Mouse (Mus musculus) forebrain, embryonic 11.5 days (tissue): ENCODE data around the gene Prss57. TPM values are rescaled to one million over a fixed set of nuclear protein-coding genes. Genes with fewer than 3 reads are reported as not detected.

ENCODE experiments used
- ATAC-seq: fragments of 200-750 bp; cut with Nextera tagmentation; replicated peaks from 2 replicates; pipeline ENCODE4 v1.8.0; 2017; ENCODE audit warnings: moderate TSS enrichment; ENCODE audit not compliant: low FRiP score
- DNase-seq: peaks from one replicate; pipeline ENCODE4 v3.0.0-alpha.2; 2017; ENCODE audit warnings: low spot score
- H3K27ac ChIP-seq: fragments of 300-500 bp; sonication (generic); 2 replicates; pipeline ENCODE4 v1.5.1; 2014; ENCODE audit warnings: low read depth, low read length
- H3K27me3 ChIP-seq: fragments of 300-500 bp; sonication (generic); 2 replicates; pipeline ENCODE4 v1.6.1; 2014; ENCODE audit warnings: mild to moderate bottlenecking, low read length, mixed read lengths; ENCODE audit not compliant: control insufficient read depth, insufficient read depth
- H3K36me3 ChIP-seq: fragments of 300-500 bp; sonication (generic); 2 replicates; pipeline ENCODE4 v1.6.1; 2014; ENCODE audit warnings: mild to moderate bottlenecking, low read length, moderate library complexity, mixed read lengths; ENCODE audit not compliant: control insufficient read depth, insufficient read depth
- H3K4me1 ChIP-seq: fragments of 300-500 bp; sonication (generic); replicated peaks from 2 replicates; pipeline ENCODE4 v1.6.1; 2014; ENCODE audit warnings: low read length, mixed read lengths; ENCODE audit not compliant: control insufficient read depth, insufficient read depth
- H3K4me2 ChIP-seq: fragments of 300-500 bp; sonication (generic); 2 replicates; pipeline ENCODE4 v1.6.1; 2014; ENCODE audit warnings: low read depth, mild to moderate bottlenecking, low read length, moderate library complexity, mixed read lengths; ENCODE audit not compliant: severe bottlenecking
- H3K4me3 ChIP-seq: fragments of 300-500 bp; sonication (generic); 2 replicates; pipeline ENCODE4 v1.5.1; 2014; ENCODE audit warnings: low read depth, low read length
- H3K9ac ChIP-seq: fragments of 300-500 bp; sonication (generic); 2 replicates; pipeline ENCODE4 v1.6.1; 2014; ENCODE audit warnings: low read length
- H3K9me3 ChIP-seq: fragments of 300-500 bp; sonication (generic); 2 replicates; pipeline ENCODE4 v1.6.1; 2016; ENCODE audit warnings: low read length, mixed read lengths; ENCODE audit not compliant: control insufficient read depth
- WGBS: fragments of 180-500 bp; shearing (Covaris S2); extraction: QIAGEN DNeasy Blood & Tissue Kit; methylation state at CpG from one replicate; pipeline ENCODE4 v1.1.7; 2014; 5-methylcytosine and 5-hydroxymethylcytosine counted together
- polyA plus RNA-seq: library from polyadenylated mRNA; unstranded; fragments of >200 nt; fragmentation: Nextera tagmentation; extraction: Ambion mirVana; gene quantifications from 2 replicates; pipeline ENCODE4 v1.2.1, GENCODE M21; 2014

Prss57 gene
- polyA plus RNA-seq, 1 experiment from 2014 or later: not detected

- H3K4me2 ChIP-seq: no peak overlapping the region
- H3K4me1 ChIP-seq: no peaks in the 10 kb centered on the region
- H3K4me3 ChIP-seq: no peak overlapping the region
- H3K27me3 ChIP-seq: peaks cover 2% of the 10 kb centered on the region; the same call in 1 of the 2 replicates
- H3K9me3 ChIP-seq: peaks cover 7% of the 10 kb centered on the region; the same call in 1 of the 2 replicates
- no peak overlapping the region for H3K9ac ChIP-seq
- no peak overlapping the region for H3K27ac ChIP-seq
- DNase-seq (no peak), ATAC-seq (no peak)
- peaks cover 40% of the 10 kb centered on the region for H3K36me3 ChIP-seq
- 94% methylated on average over 14 of the region's 14 CpGs for WGBS
Observed at GRCm38 (mm10) chr10:79736706-79737105, 54.1 kb downstream of the Prss57 start.

DNA sequence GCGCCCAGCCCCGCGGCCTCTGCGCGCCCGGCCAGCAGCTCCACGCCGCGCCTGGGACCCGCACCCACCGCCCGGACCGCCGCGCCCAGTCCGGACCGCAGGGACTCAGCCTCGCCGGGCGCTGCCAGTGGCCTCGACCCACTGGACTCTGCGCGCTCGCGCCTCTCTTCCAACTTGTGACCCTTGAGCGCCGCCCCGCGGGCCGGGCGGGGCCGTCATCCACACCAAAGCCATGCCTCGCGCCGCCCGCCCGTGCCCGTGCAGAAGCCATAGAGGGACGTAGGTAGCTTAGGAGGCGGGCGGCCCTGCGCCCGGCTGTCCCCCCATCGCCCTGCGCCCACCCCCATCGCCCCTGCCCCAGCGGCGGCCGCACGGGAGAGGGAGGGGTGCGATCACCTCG, 55.4 kb downstream of the Prss57 start:
- Histone ChIP-seq H3K9me3 (peaks cover 7% of the 10 kb centered on the region; the same call in 1 of the 2 replicates), H3K9ac (no peak overlapping the region), H3K27ac (no peak overlapping the region), H3K27me3 (peaks cover 2% of the 10 kb centered on the region; the same call in 1 of the 2 replicates), H3K36me3 (peaks cover 34% of the 10 kb centered on the region), H3K4me3 (no peak overlapping the region), H3K4me2 (no peak overlapping the region), H3K4me1 (no peaks in the 10 kb centered on the region)
- 27% methylated on average over 50 of the region's 52 CpGs for WGBS
- DNase-seq: no peak
- ATAC-seq: no peak

- H3K9me3 ChIP-seq: peaks cover 2% of the 10 kb centered on the region; the same call in 1 of the 2 replicates
- H3K36me3 ChIP-seq: peaks cover 19% of the 10 kb centered on the region
- H3K4me3 ChIP-seq: no peak overlapping the region
- peaks cover 2% of the 10 kb centered on the region; the same call in 1 of the 2 replicates for H3K27me3 ChIP-seq
- H3K4me1 ChIP-seq: no peaks in the 10 kb centered on the region
- no peak overlapping the region for H3K27ac ChIP-seq
- H3K9ac ChIP-seq: no peak overlapping the region
- no peak for DNase-seq
- 96% methylated on average over 15 of the region's 15 CpGs for WGBS
- H3K4me2 ChIP-seq: no peak overlapping the region
- ATAC-seq: no peak
Observed at GRCm38 (mm10) chr10:79733847-79734246, 56.9 kb downstream of the Prss57 start.

GRCm38 (mm10) chr10:79732500-79732899, 58.3 kb downstream of the Prss57 start:
- 100% methylated on average over 1 of the region's 1 CpGs for WGBS
- no peak overlapping the region for H3K4me3 ChIP-seq
- H3K27ac ChIP-seq: no peak overlapping the region
- no peak overlapping the region for H3K4me2 ChIP-seq
- H3K9me3 ChIP-seq: no peaks in the 10 kb centered on the region
- H3K27me3 ChIP-seq: peaks cover 2% of the 10 kb centered on the region; the same call in 1 of the 2 replicates
- no peak overlapping the region for H3K9ac ChIP-seq
- ATAC-seq (no peak), DNase-seq (no peak)
- peaks cover 7% of the 10 kb centered on the region for H3K36me3 ChIP-seq
- H3K4me1 ChIP-seq: no peaks in the 10 kb centered on the region

Other genes starting within 250 kb of the Prss57 start
- gene Mier2, start 235.8 kb downstream of the Prss57 start, polyA plus RNA-seq: 64.4 and 67.7 TPM in 2 replicates
- not detected in 2 replicates for gene Theg, start 203.6 kb downstream of the Prss57 start, polyA plus RNA-seq
- gene C2cd4c, start 176.9 kb downstream of the Prss57 start, polyA plus RNA-seq: 0.04 and 0.09 TPM in 2 replicates
- 9.4 and 9.9 TPM in 2 replicates for gene Shc2, start 153.0 kb downstream of the Prss57 start, polyA plus RNA-seq
- gene Odf3l2, start 145.2 kb downstream of the Prss57 start, polyA plus RNA-seq: not detected in 2 replicates
- 0.59 and 0.83 TPM in 2 replicates for gene Madcam1, start 126.4 kb downstream of the Prss57 start, polyA plus RNA-seq
- gene Tpgs1, start 121.6 kb downstream of the Prss57 start, polyA plus RNA-seq: 59.7 and 65.2 TPM in 2 replicates
- 180 and 185 TPM in 2 replicates for gene Cdc34, start 108.8 kb downstream of the Prss57 start, polyA plus RNA-seq
- 0.81 and 0.92 TPM in 2 replicates for gene Gzmm, start 101.9 kb downstream of the Prss57 start, polyA plus RNA-seq
- 551 and 582 TPM in 2 replicates for gene Bsg, start 86.5 kb downstream of the Prss57 start, polyA plus RNA-seq
- 0.15 and 0.40 TPM in 2 replicates for gene Hcn2, start 74.3 kb downstream of the Prss57 start, polyA plus RNA-seq
- gene Polrmt, start 44.4 kb downstream of the Prss57 start, polyA plus RNA-seq: 41.1 and 44.8 TPM in 2 replicates
- 0.36 and 0.40 TPM in 2 replicates for gene Fgf22, start 35.9 kb downstream of the Prss57 start, polyA plus RNA-seq
- gene Rnf126, start 24.0 kb downstream of the Prss57 start, polyA plus RNA-seq: 118 TPM in 2 replicates
- 0.41 and 1.0 TPM in 2 replicates for gene Fstl3, start 13.7 kb downstream of the Prss57 start, polyA plus RNA-seq
- 140 and 157 TPM in 2 replicates for gene Palm, start 2.6 kb upstream of the Prss57 start, polyA plus RNA-seq
- 0.39 and 0.99 TPM in 2 replicates for gene Misp, start 30.0 kb upstream of the Prss57 start, polyA plus RNA-seq
- gene Ptbp1, start 63.5 kb upstream of the Prss57 start, polyA plus RNA-seq: 261 and 295 TPM in 2 replicates
- gene Prtn3, start 83.5 kb upstream of the Prss57 start, polyA plus RNA-seq: 13.0 and 13.3 TPM in 2 replicates
- 131 and 146 TPM in 2 replicates for gene Plppr3, start 83.7 kb upstream of the Prss57 start, polyA plus RNA-seq
- not detected in 2 replicates for gene Elane, start 95.3 kb upstream of the Prss57 start, polyA plus RNA-seq
- gene Cfd, start 99.9 kb upstream of the Prss57 start, polyA plus RNA-seq: not detected in 2 replicates
- 60.4 and 60.6 TPM in 2 replicates for gene Med16, start 118.0 kb upstream of the Prss57 start, polyA plus RNA-seq
- gene Gm26602, start 119.9 kb upstream of the Prss57 start, polyA plus RNA-seq: 3.3 and 14.8 TPM in 2 replicates
- gene Kiss1r, start 126.0 kb upstream of the Prss57 start, polyA plus RNA-seq: 0.55 and 1.0 TPM in 2 replicates
- 135 and 145 TPM in 2 replicates for gene R3hdm4, start 130.2 kb upstream of the Prss57 start, polyA plus RNA-seq
- gene Arid3a, start 136.1 kb upstream of the Prss57 start, polyA plus RNA-seq: 5.4 and 6.6 TPM in 2 replicates
- gene Wdr18, start 169.2 kb upstream of the Prss57 start, polyA plus RNA-seq: 111 and 112 TPM in 2 replicates
- 0.29 and 0.33 TPM in 2 replicates for gene Grin3b, start 179.8 kb upstream of the Prss57 start, polyA plus RNA-seq
- gene Tmem259, start 193.4 kb upstream of the Prss57 start, polyA plus RNA-seq: 17.8 and 18.6 TPM in 2 replicates
- gene Cnn2, start 197.6 kb upstream of the Prss57 start, polyA plus RNA-seq: 160 and 182 TPM in 2 replicates
- 3.4 and 3.9 TPM in 2 replicates for gene Abca7, start 205.5 kb upstream of the Prss57 start, polyA plus RNA-seq
- 4.6 and 4.9 TPM in 2 replicates for gene Arhgap45, start 225.7 kb upstream of the Prss57 start, polyA plus RNA-seq
- gene Polr2e, start 248.8 kb upstream of the Prss57 start, polyA plus RNA-seq: 217 and 243 TPM in 2 replicates